Mouse (Mus musculus) hindbrain, embryonic 14.5 days (tissue): ENCODE results near the gene Ogfod1. TPM values are rescaled to one million over a fixed set of nuclear protein-coding genes. Genes with fewer than 3 reads are reported as not detected.

Source experiments
- ATAC-seq: fragments of 200-750 bp; cut with Nextera tagmentation; 2 replicates; pipeline ENCODE4 v1.8.0; 2017; ENCODE audit warnings: moderate number of reproducible peaks, mild to moderate bottlenecking, moderate TSS enrichment, moderate library complexity; ENCODE audit not compliant: low FRiP score
- DNase-seq: peaks from one replicate; pipeline ENCODE4 v3.0.0-alpha.2; 2015; ENCODE audit warnings: low spot score
- H3K27ac ChIP-seq: fragments of 300-500 bp; sonication (generic); 2 replicates; pipeline ENCODE4 v1.5.1; 2014; ENCODE audit warnings: mild to moderate bottlenecking, moderate library complexity
- H3K27me3 ChIP-seq: fragments of 300-500 bp; sonication (generic); 2 replicates; pipeline ENCODE4 v1.6.1; 2014; ENCODE audit warnings: mild to moderate bottlenecking, low read length, mixed read lengths; ENCODE audit not compliant: control insufficient read depth, insufficient read depth
- H3K36me3 ChIP-seq: fragments of 300-500 bp; sonication (generic); replicated peaks from 2 replicates; pipeline ENCODE4 v1.6.1; 2014; ENCODE audit not compliant: control insufficient read depth, insufficient read depth
- H3K4me1 ChIP-seq: fragments of 300-500 bp; sonication (generic); replicated peaks from 2 replicates; pipeline ENCODE4 v1.6.1; 2014; ENCODE audit warnings: antibody characterized with exemption, low read length, mixed read lengths; ENCODE audit not compliant: control insufficient read depth, insufficient read depth
- H3K4me2 ChIP-seq: fragments of 300-500 bp; sonication (generic); replicated peaks from 2 replicates; pipeline ENCODE4 v1.6.1; 2014; ENCODE audit warnings: mild to moderate bottlenecking, moderate library complexity
- H3K4me3 ChIP-seq: fragments of 300-500 bp; sonication (generic); replicated peaks from 2 replicates; pipeline ENCODE4 v1.5.1; 2014; ENCODE audit warnings: mild to moderate bottlenecking, low read length
- H3K9ac ChIP-seq: fragments of 300-500 bp; sonication (generic); 2 replicates; pipeline ENCODE4 v1.6.1; 2014
- H3K9me3 ChIP-seq: fragments of 300-500 bp; sonication (generic); 2 replicates; pipeline ENCODE4 v1.6.1; 2016; ENCODE audit warnings: low read length; ENCODE audit not compliant: control insufficient read depth
- WGBS: fragments of 180-500 bp; shearing (Covaris S2); extraction: QIAGEN DNeasy Blood & Tissue Kit; methylation state at CpG from one replicate; pipeline ENCODE4 v1.1.7; 2014; 5-methylcytosine and 5-hydroxymethylcytosine counted together
- polyA plus RNA-seq: library from polyadenylated mRNA; unstranded; fragments of >200 nt; fragmentation: Nextera tagmentation; extraction: Ambion mirVana; gene quantifications from 2 replicates; pipeline ENCODE4 v1.2.1, GENCODE M21; 2014

Gene Ogfod1
- polyA plus RNA-seq = 14.0 and 18.0 TPM in 2 replicates

- DNase-seq (peak; percentile 99), ATAC-seq (peak; percentile 99)
- WGBS = under 1% methylated on average over 40 of the region's 41 CpGs
These were observed at the start of gene Ogfod1, which contains the start of gene Nudt21 for GRCm38 (mm10) chr8:94036944-94037524. Gene Ogfod1, plus strand, starts transcription at chr8:94037198. Gene Nudt21, minus strand, starts transcription at chr8:94037031.

GRCm38 (mm10) chr8:93989739-93990138 is 47.3 kb upstream of the Ogfod1 start:
- DNase-seq = no peak
- no peak overlapping the region for H3K4me2 ChIP-seq
- H3K9ac ChIP-seq = no peak overlapping the region
- H3K27me3 ChIP-seq = no peaks in the 10 kb centered on the region
- H3K4me1 ChIP-seq = no peaks in the 10 kb centered on the region
- H3K36me3 ChIP-seq = peaks cover 58% of the 10 kb centered on the region
- H3K4me3 ChIP-seq = no peak overlapping the region
- H3K27ac ChIP-seq = no peak overlapping the region
- no peak for ATAC-seq
- WGBS = 97% methylated on average over 4 of the region's 4 CpGs
- H3K9me3 ChIP-seq = peaks cover 7% of the 10 kb centered on the region; the same call in 1 of the 2 replicates

More at GRCm38 (mm10) chr8:94036944-94037524, at the start of gene Ogfod1, which contains the start of gene Nudt21:
- peak within 1 kb of the TSS; percentile 90 for H3K4me3 ChIP-seq
- H3K4me1 ChIP-seq = peaks cover 26% of the 10 kb centered on the region
- H3K27me3 ChIP-seq = no peaks in the 10 kb centered on the region
- peak within 1 kb of the TSS; percentile 70 for H3K27ac ChIP-seq
- H3K4me2 ChIP-seq = peak within 1 kb of the TSS; percentile 81
- no peaks in the 10 kb centered on the region for H3K9me3 ChIP-seq
- H3K36me3 ChIP-seq = 0 out of 2 replicates have a peak, but pooled peaks cover 13% of the 10 kb centered on the region
- peak within 1 kb of the TSS; percentile 77 for H3K9ac ChIP-seq

GRCm38 (mm10) chr8:93998961-93999360 is 38.0 kb upstream of the Ogfod1 start:
- no peak overlapping the region for H3K4me2 ChIP-seq
- no peak overlapping the region for H3K27ac ChIP-seq
- H3K9ac ChIP-seq = no peak overlapping the region
- H3K27me3 ChIP-seq = no peaks in the 10 kb centered on the region
- ATAC-seq (no peak), DNase-seq (no peak)
- 84% methylated on average over 2 of the region's 2 CpGs for WGBS
- peaks cover 70% of the 10 kb centered on the region for H3K36me3 ChIP-seq
- H3K9me3 ChIP-seq = no peaks in the 10 kb centered on the region
- H3K4me1 ChIP-seq = no peaks in the 10 kb centered on the region
- no peak overlapping the region for H3K4me3 ChIP-seq

GRCm38 (mm10) chr8:94004139-94004538 is 32.9 kb upstream of the Ogfod1 start:
- WGBS = 93% methylated on average over 9 of the region's 9 CpGs
- no peak overlapping the region for H3K27ac ChIP-seq
- DNase-seq (no peak), ATAC-seq (no peak)
- no peak overlapping the region for H3K4me3 ChIP-seq
- no peak overlapping the region for H3K4me2 ChIP-seq
- H3K9me3 ChIP-seq = no peaks in the 10 kb centered on the region
- no peak overlapping the region for H3K9ac ChIP-seq
- peaks cover 49% of the 10 kb centered on the region for H3K36me3 ChIP-seq
- no peaks in the 10 kb centered on the region for H3K27me3 ChIP-seq
- H3K4me1 ChIP-seq = peaks cover 5% of the 10 kb centered on the region; the same call in 1 of the 2 replicates

- H3K4me3 ChIP-seq = no peak overlapping the region
- H3K9me3 ChIP-seq = no peaks in the 10 kb centered on the region
- H3K4me1 ChIP-seq = peaks cover 33% of the 10 kb centered on the region
- H3K9ac ChIP-seq = no peak overlapping the region
- H3K27me3 ChIP-seq = no peaks in the 10 kb centered on the region
- WGBS = 67% methylated on average over 15 of the region's 15 CpGs
- no peak overlapping the region for H3K27ac ChIP-seq
- peaks cover 5% of the 10 kb centered on the region; the same call in 1 of the 2 replicates for H3K36me3 ChIP-seq
- DNase-seq (no peak), ATAC-seq (no peak)
- H3K4me2 ChIP-seq = no peak overlapping the region
These were observed 27.7 kb upstream of the Ogfod1 start for GRCm38 (mm10) chr8:94009243-94009845.

- Histone ChIP-seq H3K27ac (no peak overlapping the region), H3K9me3 (no peaks in the 10 kb centered on the region), H3K36me3 (peaks cover 7% of the 10 kb centered on the region; the same call in 1 of the 2 replicates), H3K4me2 (peak overlapping the region; percentile 83), H3K4me3 (no peak overlapping the region), H3K27me3 (no peaks in the 10 kb centered on the region), H3K9ac (no peak overlapping the region), H3K4me1 (peaks cover 33% of the 10 kb centered on the region)
- ATAC-seq (no peak), DNase-seq (no peak)
- WGBS = 45% methylated on average over 2 of the region's 2 CpGs
These were observed 26.8 kb upstream of the Ogfod1 start for GRCm38 (mm10) chr8:94010101-94010705.

- Histone ChIP-seq H3K27ac (peak overlapping the region; percentile 94), H3K4me3 (peak overlapping the region; percentile 96), H3K36me3 (peaks cover 7% of the 10 kb centered on the region; the same call in 1 of the 2 replicates), H3K9me3 (no peaks in the 10 kb centered on the region), H3K4me2 (peak overlapping the region; percentile 83), H3K27me3 (no peaks in the 10 kb centered on the region), H3K9ac (peak overlapping the region; percentile 99), H3K4me1 (peaks cover 33% of the 10 kb centered on the region)
- DNase-seq = peak; percentile 34
- no peak for ATAC-seq
- WGBS = 3% methylated on average over 48 of the region's 48 CpGs
These were observed 25.7 kb upstream of the Ogfod1 start for GRCm38 (mm10) chr8:94011076-94012012.

- ATAC-seq = peak; percentile 93
These were observed 24.7 kb upstream of the Ogfod1 start, which contains the start of gene Amfr for GRCm38 (mm10) chr8:94012013-94012951. Gene Amfr, minus strand, starts transcription at chr8:94012842.

More at GRCm38 (mm10) chr8:94012013-94012951, 24.7 kb upstream of the Ogfod1 start, which contains the start of gene Amfr:
- peak; percentile 77 for DNase-seq
- Histone ChIP-seq H3K4me2 (peak within 1 kb of the TSS; percentile 83), H3K9ac (peak within 1 kb of the TSS; percentile 99), H3K4me1 (peaks cover 33% of the 10 kb centered on the region), H3K27me3 (no peaks in the 10 kb centered on the region), H3K4me3 (peak within 1 kb of the TSS; percentile 96), H3K36me3 (peaks cover 7% of the 10 kb centered on the region; the same call in 1 of the 2 replicates), H3K27ac (peak within 1 kb of the TSS; percentile 94), H3K9me3 (no peaks in the 10 kb centered on the region)
- WGBS = under 1% methylated on average over 95 of the region's 130 CpGs
